Mouse (Mus musculus) adrenal gland, postnatal 36 days (tissue): ENCODE measurements around the gene Tgfbr2. TPM values are rescaled to one million over a fixed set of nuclear protein-coding genes. Genes with fewer than 3 reads are reported as not detected.

Experiments used
- DNase-seq, 2 experiments: peaks; one replicate each; pipeline ENCODE4 v3.0.0; 2021; ENCODE audit warnings: mixed read lengths in 1 of 2
- total RNA-seq, 2 experiments: library from RNA; stranded (reverse); gene quantifications; 2 replicates each; pipeline ENCODE4 v1.2.3; 2021

Tgfbr2 gene
- total RNA-seq, 2 experiments from 2014 or later = 67.1 to 92.3 TPM

- peak; percentile 32 to 49 for DNase-seq
Measured at GRCm38 (mm10) chr9:116114339-116114738, 60.8 kb downstream of the Tgfbr2 start.

GRCm38 (mm10) chr9:116111149-116111970, 63.8 kb downstream of the Tgfbr2 start:
- no peak for DNase-seq

- no peak for DNase-seq
Measured at GRCm38 (mm10) chr9:116108729-116109128, 66.4 kb downstream of the Tgfbr2 start.

DNA sequence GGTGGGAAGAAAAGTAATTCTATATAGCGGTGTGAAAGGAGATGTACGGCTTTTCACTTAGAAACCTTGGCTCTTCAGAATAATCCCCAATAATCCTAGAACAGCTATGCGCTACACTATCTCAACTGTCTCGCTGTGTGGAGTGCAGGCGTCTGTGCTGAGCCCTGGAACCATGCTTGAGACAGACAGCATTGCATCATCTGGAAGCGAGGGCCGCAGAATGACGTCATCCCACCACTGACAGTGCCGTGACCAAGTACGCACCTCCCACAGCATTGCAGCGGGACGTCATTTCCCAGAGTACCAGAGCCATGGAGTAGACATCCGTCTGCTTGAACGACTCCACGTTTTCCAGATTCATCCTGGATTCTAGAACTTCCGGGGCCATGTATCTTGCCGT, 70.4 kb downstream of the Tgfbr2 start:
- DNase-seq = no peak

DNA sequence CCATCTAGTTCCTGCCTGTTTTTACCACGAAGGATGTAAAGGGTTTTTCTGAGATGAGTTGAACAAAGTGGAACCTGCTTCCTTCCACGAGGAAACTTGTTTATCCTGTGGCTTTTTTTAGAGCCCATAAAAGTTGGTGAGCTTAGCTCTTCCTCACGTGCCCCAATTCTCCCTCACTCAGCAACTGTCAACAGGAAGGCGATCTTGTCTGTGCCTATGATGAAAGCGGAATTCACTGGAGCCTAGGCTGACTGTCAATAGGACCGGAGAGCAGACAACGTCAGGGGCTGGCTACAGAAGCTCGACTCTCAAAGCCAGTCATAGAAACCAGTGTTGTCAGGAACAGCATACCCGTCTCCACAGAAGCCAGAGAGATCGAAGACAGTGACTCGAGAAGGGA, 73.3 kb downstream of the Tgfbr2 start:
- no peak for DNase-seq

GRCm38 (mm10) chr9:116100015-116100414, 75.1 kb downstream of the Tgfbr2 start:
- DNase-seq = peak in 1 of 2 experiments; percentile 21

DNA sequence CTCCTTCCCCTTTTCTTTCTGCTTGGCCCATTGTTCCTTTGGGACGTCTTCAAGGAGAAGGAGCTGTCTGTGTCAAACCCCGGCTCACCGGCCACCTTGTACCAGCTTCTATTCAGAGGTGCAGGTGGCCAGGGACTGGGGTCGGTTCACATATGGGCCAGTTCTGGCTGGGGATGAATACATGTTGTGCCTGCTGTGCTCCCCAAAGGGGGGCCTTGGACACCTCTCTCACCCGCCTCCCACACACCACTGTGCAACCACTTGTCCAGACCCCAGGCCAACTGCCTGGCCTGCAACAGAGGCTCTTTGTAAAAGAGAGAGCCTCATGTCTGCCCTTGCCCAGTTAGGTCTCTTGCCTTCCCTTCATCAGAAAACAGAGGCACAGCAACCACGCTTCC, 75.6 kb downstream of the Tgfbr2 start:
- no peak for DNase-seq

- peak; percentile 38 to 66 for DNase-seq
Measured at GRCm38 (mm10) chr9:116098724-116099595, 76.2 kb downstream of the Tgfbr2 start.

- DNase-seq = peak; percentile 83 to 88
Measured at GRCm38 (mm10) chr9:116091921-116092320, 83.2 kb downstream of the Tgfbr2 start.

- no peak for DNase-seq
Measured at GRCm38 (mm10) chr9:116091101-116091841, 83.9 kb downstream of the Tgfbr2 start.

GRCm38 (mm10) chr9:116090296-116090695, 84.9 kb downstream of the Tgfbr2 start:
- no peak for DNase-seq

- DNase-seq = peak; percentile 19 to 28
Measured at GRCm38 (mm10) chr9:116088912-116089311, 86.2 kb downstream of the Tgfbr2 start.

GRCm38 (mm10) chr9:116087880-116088279, 87.3 kb downstream of the Tgfbr2 start:
- peak; percentile 69 to 77 for DNase-seq

- no peak for DNase-seq
Measured at GRCm38 (mm10) chr9:116087263-116087662, 87.9 kb downstream of the Tgfbr2 start.

GRCm38 (mm10) chr9:116085999-116086398, 89.2 kb downstream of the Tgfbr2 start:
- no peak for DNase-seq

DNA sequence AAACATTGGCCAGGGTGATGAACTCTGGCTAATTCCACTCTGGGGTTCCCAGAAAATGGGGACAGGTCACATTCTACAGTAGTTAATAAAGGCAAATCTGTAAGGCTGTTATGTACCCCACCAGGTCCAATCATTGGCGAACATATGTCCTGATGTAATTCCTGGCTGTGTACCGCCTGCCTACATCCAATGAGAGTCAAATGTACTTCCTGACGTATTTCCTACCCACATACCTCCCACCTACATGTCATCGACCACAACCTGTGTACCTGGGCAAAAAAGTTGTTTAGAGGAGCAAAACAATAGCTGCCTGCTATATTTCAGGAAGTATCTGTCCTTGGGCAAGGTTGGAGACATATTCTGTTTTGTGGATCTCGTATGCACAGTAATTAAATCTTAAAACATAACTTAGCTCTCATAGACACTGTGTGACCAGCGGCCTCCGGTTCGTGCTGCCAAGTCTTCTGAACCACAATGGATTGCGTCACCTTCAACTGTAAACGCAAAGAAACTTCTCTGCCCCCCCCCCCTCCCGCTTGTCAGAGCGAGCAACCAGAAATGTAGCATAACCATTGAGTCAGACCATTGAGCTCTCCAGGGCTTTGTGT, 90.7 kb downstream of the Tgfbr2 start:
- DNase-seq = peak in 1 of 2 experiments; percentile 19

DNA sequence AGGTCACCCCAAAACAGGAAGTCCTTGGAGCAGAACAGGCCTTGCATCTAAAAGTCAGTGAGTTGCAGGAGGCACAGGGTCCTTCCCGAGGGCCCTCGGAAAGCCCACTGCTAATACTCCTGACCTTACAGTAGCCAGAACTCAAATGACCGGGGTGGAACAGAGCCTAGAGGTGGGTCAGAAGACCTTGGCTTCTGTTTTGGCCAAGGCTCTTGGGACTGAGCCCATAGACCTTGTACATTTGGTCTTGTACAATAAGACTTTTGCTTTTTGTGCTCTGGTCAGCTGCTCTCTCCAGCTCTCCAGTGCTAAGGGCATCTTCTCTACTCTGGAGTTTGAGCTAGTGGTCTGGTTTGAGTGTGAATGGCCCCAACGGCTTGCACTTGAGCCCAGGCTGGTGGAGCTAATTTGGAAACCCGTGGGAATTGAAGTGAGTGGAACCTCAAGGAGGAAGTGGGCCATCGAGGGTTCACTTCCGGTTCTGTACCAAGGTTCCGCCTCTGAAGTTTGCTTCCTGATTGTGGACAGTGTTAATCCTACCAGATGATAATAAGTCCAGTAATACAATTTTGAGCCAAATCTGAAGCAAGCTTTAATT, 91.3 kb downstream of the Tgfbr2 start:
- peak; percentile 25 to 42 for DNase-seq

DNA sequence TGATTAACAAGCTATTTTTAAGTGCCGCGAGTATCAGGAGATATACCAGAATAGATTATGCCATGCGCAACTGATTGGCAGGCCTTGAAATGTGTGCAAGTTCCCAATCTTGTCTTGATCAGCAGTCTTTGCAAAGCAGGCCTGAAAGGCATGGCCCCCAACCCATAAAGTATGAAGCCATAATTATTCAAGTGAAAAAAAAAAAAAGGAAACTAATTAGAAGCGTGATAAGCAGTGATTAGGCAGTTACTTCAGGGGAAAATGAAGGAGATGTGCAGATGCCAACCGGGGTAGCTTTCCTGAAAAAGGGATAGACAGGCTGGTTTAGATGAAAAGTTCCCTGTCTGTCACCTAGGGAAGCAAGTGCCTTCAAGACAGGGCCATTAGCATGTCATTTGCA, 91.9 kb downstream of the Tgfbr2 start:
- DNase-seq = no peak

GRCm38 (mm10) chr9:116081781-116082180, 93.4 kb downstream of the Tgfbr2 start:
- no peak for DNase-seq

GRCm38 (mm10) chr9:116077419-116077818, 97.7 kb downstream of the Tgfbr2 start:
- no peak for DNase-seq

GRCm38 (mm10) chr9:116076946-116077345, 98.2 kb downstream of the Tgfbr2 start:
- no peak for DNase-seq
